Mouse (Mus musculus): ENCODE data around the gene 9630041A04Rik. TPM values are rescaled to one million over a fixed set of nuclear protein-coding genes. Genes with fewer than 3 reads are reported as not detected.
A peak's percentile ranks its signal among the peaks of the same experiment; 100 is the strongest.

The 9630041A04Rik gene
- total RNA-seq, 2 experiments from 2014 or later: not detected

DNA sequence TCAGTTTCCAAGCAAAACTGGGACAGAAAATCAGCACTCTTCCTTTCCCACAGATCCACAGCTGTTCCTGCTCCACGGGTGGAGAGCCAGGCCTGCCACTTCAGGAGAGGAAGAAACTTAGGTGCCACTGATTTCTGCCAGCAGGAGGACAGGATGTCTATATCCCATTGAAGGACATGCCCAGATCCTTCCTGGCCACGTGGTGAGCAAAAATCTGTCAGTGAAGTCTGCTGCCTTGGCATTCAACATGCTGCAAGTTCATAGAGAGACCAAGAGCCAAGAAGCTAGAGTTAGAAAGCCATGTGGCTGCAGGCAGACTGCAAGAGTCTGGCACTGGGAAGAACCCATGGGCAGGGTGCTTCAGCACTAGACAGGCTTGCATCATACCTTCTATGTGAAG lies 21.7 kb downstream of the 9630041A04Rik start:
- no peak overlapping the region for H3K27ac ChIP-seq
- TF ChIP-seq CTCF (conservative IDR thresholded peaks at IDR 0.05): no peak
- H3K4me3 ChIP-seq: no peak overlapping the region
- no peak for DNase-seq (ENCODE audit: low spot score in 2 of 2)

DNA sequence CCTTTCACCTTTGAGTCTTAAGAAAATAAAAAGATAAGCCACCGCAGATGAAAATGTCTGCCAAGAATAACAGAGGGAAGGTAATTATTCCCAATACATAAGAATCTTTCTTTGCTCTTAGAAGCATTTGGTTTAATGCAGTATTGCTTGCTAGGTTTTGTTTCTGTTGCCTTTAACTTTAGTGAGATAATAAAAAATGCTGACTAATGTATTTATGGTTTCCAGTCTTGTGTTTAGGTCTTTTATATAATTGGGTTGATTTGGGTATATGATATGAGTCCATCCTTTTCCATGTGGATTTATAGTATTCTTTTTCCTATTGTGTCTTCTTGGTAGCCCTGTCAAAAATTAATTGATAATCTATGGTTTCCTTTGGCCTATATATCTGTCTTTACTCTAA lies 36.2 kb downstream of the 9630041A04Rik start:
- no peak overlapping the region for H3K4me3 ChIP-seq
- no peak for TF ChIP-seq CTCF (conservative IDR thresholded peaks at IDR 0.05)
- no peak for DNase-seq (ENCODE audit: low spot score in 2 of 2)
- H3K27ac ChIP-seq: no peak overlapping the region

DNA sequence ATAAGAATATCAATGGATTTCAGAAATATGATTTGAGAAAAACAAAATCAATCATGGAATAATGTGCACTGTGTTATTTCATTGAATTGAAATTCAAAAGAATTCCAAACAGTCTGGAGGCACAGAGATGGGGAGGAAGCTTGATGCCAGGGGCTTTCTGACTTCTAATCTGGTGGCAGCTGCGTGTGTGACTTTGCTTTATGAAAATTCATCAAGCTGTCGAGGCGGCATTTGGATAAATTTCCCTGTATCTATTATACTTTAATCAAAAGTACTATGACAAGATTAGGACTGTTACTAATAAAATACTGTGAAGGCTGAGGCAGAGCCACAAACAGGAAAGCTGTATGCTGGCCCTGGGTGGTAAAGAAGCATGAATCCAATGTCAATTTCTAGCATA lies 41.8 kb downstream of the 9630041A04Rik start:
- peak; percentile 11 to 24 for DNase-seq (ENCODE audit: low spot score in 2 of 2)
- Histone ChIP-seq H3K4me3 (no peak overlapping the region), H3K27ac (no peak overlapping the region)
- no peak for TF ChIP-seq CTCF (conservative IDR thresholded peaks at IDR 0.05)

DNA sequence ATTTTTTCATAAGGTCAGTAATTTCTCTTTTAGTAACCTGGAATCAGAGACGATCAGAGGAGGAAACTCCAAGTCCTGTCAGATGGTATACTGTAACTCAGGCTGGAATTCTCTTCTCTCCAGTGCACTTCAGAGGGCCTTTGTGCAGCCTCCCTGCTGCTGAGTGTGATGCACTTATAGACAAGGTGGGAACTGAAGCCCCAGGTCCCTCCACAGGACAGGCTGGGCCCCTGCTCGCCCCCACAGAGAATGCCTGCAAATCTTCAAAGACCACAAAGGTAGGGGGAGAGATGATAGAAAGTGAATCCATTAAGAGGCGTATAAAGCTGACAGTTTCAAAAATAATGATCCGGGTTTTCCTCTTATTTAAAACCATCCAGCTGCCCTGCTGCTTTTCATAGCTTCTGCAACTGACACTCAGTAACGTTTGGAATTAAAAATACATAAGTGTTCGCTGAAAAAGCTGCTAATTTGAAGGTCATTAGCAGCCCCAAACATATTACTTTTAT lies 46.2 kb downstream of the 9630041A04Rik start:
- Histone ChIP-seq H3K4me3 (no peak overlapping the region), H3K27ac (no peak overlapping the region)
- TF ChIP-seq CTCF (conservative IDR thresholded peaks at IDR 0.05): no peak
- DNase-seq (ENCODE audit: low spot score in 2 of 2): no peak

DNA sequence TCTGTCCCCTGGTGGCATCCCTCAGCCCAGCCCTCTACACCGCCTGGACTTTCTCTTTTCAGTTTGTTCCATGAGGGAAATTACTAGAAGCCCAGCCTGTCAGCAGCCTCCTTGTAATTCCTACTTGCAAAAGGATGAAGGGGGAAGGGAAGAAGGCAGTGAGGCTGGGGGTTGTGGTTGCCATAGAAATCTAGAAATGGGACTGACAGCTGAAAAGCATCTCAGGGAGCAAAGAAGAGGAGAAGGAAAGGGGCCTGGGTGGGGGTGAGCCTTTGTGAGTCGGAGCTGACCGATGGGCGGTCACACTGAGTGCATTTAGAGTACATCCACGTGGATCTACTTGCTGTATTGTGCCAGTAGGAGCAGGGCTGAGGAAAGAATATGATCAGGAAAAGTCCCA lies 47.2 kb downstream of the 9630041A04Rik start:
- H3K27ac ChIP-seq: no peak overlapping the region
- no peak overlapping the region for H3K4me3 ChIP-seq
- no peak for DNase-seq (ENCODE audit: low spot score in 2 of 2)
- no peak for TF ChIP-seq CTCF (conservative IDR thresholded peaks at IDR 0.05)

DNA sequence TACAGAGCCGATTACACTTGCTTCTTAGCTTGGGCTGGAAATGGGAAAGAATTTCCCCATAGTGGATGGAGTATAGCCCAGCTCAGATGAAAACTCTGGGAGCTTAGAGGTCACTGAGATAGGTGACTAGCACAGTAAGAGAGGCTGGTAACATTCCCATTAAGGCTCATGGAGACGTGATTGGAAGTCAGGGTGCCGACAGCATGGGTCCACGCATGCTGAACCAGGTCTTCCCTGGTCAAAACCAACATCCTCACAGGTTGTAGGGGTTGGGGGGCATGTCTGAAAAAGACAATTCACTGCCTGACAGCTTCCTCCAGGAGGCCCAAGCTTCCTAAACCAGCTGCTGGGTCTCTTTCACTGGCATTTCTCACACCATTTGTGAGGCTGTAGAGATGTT lies 47.9 kb downstream of the 9630041A04Rik start:
- Histone ChIP-seq H3K27ac (no peak overlapping the region), H3K4me3 (no peak overlapping the region)
- no peak for TF ChIP-seq CTCF (conservative IDR thresholded peaks at IDR 0.05)
- no peak for DNase-seq (ENCODE audit: low spot score in 2 of 2)

DNA sequence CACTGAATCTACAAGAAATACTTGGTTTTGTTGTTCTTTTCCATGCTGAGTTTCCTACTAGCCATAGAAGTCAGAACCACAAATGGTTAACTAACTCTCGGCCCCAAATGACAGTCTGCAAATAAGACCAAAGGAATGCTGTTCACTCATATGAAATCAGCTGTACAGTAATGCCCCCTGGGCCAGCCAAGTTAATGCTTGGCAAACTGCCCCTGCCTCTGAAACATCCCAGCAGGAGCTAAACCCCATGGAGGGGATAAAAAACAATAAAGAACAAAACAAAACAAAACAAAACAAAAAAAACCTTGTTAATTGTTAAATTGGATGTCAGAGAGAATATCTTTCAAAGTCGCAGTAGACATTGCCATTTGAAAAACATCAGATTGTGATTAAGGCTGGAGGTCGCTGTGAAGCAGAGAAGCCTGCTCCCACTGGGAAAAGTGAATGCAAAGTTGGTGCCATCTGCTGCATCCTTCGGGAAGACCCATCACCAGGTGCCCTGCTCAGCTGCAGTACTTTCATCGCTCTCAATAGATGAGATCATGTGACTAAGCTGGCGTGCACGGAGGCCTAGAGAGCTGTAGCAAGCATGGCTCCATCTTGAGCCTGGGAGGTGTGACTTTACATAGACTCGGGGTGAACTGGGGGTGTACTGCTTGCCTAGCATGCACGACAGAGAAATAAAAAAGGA lies 49.7 kb downstream of the 9630041A04Rik start:
- peak; percentile 24 for TF ChIP-seq CTCF (conservative IDR thresholded peaks at IDR 0.05)
- peak in 1 of 2 experiments; percentile 3 for DNase-seq (ENCODE audit: low spot score in 2 of 2)
- H3K4me3 ChIP-seq: no peak overlapping the region
- no peak overlapping the region for H3K27ac ChIP-seq

DNA sequence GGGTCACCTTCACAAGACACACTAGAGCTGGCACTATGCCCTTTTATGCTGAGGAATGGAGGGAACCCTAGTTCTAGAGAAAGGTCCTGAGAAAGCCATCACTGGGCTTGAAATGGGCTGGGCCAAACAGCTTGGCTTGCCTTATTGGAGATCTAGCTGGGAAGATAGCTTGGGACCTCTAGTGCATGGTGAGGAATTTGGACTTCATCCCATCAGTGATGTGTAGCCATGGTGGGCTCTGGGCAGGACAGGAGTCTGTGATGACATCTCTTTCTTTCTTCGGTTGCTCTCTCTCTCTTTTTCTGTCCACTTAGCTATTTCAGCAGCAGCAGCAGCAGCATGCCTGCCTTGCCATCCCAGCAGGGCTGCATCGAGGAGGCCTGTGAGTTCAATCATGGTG lies 53.4 kb downstream of the 9630041A04Rik start:
- no peak for TF ChIP-seq CTCF (conservative IDR thresholded peaks at IDR 0.05)
- no peak overlapping the region for H3K4me3 ChIP-seq
- no peak for DNase-seq (ENCODE audit: low spot score in 2 of 2)
- H3K27ac ChIP-seq: no peak overlapping the region

DNA sequence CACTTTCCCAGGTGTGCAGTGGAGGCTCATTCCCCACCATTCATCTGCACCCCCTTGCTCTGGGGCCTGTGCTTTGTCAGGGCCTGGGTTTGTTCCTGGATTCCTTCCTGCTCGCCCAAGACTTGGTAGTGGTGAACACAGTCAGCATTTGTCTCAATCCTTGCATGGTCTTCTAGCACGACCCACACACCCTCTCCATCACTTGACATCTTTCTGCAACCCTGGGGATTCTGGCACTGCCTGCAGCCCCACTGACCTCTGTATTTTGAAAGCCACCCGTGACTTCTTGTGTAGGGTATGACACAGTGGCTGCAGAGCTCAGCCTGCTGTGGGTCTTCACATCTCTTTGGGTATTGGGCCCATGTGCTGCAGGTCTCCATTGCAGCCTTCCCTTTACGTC lies 57.1 kb downstream of the 9630041A04Rik start:
- H3K4me3 ChIP-seq: no peak overlapping the region
- no peak for DNase-seq (ENCODE audit: low spot score in 2 of 2)
- H3K27ac ChIP-seq: no peak overlapping the region
- no peak for TF ChIP-seq CTCF (conservative IDR thresholded peaks at IDR 0.05)

DNA sequence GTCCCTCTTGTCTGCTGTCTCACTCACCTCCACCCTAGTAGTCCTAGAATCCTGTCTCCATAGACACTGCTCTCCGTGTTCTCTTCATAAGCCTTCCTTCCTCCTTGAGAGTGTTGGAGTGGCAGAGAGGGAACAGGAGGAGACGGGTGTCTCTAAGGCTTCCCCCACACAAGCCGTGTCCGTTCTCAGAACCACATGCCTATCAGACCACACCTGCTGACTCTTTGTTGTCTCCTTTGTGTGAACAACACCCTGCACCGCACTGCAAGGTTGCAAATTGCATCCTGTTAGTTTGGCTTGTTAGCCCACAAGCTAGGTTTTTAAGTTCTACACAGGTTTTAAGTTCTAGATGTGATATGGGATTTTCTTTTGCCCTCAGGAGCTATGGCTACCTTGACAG lies 57.7 kb downstream of the 9630041A04Rik start:
- DNase-seq (ENCODE audit: low spot score in 2 of 2): no peak
- Histone ChIP-seq H3K27ac (no peak overlapping the region), H3K4me3 (no peak overlapping the region)
- no peak for TF ChIP-seq CTCF (conservative IDR thresholded peaks at IDR 0.05)

DNA sequence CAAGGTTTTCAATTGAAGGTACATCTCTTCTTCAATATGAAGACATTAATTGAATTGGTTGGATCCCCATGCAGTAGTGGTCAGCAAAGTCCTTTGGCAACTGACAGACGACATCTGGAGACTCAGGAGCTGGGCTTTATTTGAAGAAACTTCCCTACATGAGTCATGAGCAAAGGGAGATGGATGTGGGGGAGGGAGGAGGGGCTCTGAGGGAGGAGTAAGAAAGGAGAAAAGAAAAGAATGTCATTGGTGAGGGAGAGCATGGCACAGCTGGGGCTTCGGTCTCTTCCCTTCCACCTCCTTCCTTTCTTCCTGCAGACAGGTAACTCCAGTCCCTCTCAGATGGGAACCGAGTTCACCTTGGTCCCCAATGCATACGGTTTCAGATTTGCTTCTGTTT lies 61.2 kb downstream of the 9630041A04Rik start:
- no peak overlapping the region for H3K4me3 ChIP-seq
- DNase-seq (ENCODE audit: low spot score in 2 of 2): no peak
- no peak overlapping the region for H3K27ac ChIP-seq
- no peak for TF ChIP-seq CTCF (conservative IDR thresholded peaks at IDR 0.05)

DNA sequence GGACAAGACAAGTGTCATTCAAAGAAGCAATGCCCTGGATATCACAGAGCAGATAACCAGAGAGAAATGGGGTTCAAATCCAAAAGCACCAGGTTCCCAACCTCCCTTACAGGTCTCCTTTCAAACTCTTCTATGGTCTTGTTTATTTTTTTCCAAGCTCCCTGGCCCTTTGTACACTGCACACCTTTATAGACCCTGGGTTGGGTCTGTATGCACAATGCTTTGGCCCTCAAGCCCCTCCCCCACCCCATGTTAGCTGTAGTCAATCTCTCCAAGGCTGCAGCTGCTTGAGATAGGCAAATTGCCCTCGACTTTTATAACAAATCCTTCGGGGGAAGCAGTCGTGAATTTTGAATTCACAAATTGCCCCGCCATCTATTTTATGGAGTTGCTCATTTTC lies 63.2 kb downstream of the 9630041A04Rik start:
- TF ChIP-seq CTCF (conservative IDR thresholded peaks at IDR 0.05): no peak

DNA sequence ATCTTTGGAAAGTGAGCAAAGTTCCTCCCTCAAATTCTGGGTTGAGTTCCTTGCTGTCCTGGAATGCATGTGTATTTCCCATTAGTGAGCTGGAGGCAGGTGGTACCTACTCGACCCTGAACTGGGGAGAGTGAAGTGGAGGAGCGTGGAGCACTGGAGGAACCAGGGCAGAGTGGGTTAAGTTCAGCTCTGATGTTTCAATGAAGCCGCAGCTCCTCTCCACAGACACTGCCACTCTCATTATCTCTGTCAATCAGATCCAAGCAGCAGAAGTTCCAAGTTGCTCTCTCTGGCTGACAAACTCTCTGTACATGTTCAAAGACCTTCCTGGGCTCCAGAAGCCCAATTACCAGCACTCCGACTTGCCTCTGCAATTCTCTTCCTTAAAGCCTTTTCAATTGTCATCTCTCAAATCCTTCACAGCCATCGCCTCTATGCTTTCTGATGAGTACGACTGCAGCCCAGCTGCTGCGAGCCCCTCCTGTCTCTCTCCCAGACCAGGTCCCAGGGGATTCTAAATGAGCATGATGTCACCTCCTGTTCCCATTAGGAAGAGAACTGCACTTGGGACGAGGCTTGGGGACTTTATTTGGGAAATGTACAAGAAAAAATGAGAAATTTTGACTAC lies 72.4 kb downstream of the 9630041A04Rik start:
- H3K27ac ChIP-seq: no peak overlapping the region

More for the DNA sequence above, 63.2 kb downstream of the 9630041A04Rik start:
- Histone ChIP-seq H3K27ac (no peak overlapping the region), H3K4me3 (no peak overlapping the region)
- DNase-seq (ENCODE audit: low spot score in 2 of 2): no peak

DNA sequence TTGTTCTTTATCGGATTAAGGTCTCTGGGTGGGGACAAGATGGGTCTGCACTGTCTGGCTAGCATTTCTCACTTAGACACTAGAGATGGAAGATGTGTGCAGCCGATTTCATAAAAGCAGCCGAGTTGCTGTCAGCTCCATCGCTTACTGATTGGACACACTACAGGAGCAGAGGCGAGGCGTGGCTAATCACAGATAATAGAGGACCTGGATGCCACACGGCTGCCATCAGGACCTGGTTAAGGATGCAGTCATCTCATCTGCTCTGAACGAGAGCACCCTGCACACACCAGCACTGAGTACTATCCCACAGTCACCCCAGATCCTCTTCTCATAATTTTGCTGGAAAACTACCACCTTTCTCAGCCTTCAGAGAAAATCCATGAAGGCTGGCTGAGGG lies 73.2 kb downstream of the 9630041A04Rik start:
- H3K27ac ChIP-seq: no peak overlapping the region

More for the DNA sequence above, 72.4 kb downstream of the 9630041A04Rik start:
- no peak overlapping the region for H3K4me3 ChIP-seq
- DNase-seq (ENCODE audit: low spot score in 2 of 2): no peak
- no peak for TF ChIP-seq CTCF (conservative IDR thresholded peaks at IDR 0.05)

More for the DNA sequence above, 73.2 kb downstream of the 9630041A04Rik start:
- no peak overlapping the region for H3K4me3 ChIP-seq
- no peak for DNase-seq (ENCODE audit: low spot score in 2 of 2)
- TF ChIP-seq CTCF (conservative IDR thresholded peaks at IDR 0.05): no peak
